Mouse (Mus musculus) heart, postnatal 10 days (tissue): Measurements from ENCODE around the gene Col5a3. TPM values are rescaled to one million over a fixed set of nuclear protein-coding genes. Genes with fewer than 3 reads are reported as not detected.

Experiments
- DNase-seq, 2 experiments: peaks; one replicate each; pipeline ENCODE4 v3.0.0; 2021
- intact Hi-C: fragments of 180-260 bp; cut with DNase I; formaldehyde crosslinking; loops from one replicate; pipeline ENCODE4 v1.15.1; 2025
- total RNA-seq, 2 experiments: library from RNA; stranded (reverse); gene quantifications; 2 replicates each; pipeline ENCODE4 v1.2.3; 2021

The Col5a3 gene
- total RNA-seq, 2 experiments from 2014 or later = 22.2 to 25.4 TPM

DNA sequence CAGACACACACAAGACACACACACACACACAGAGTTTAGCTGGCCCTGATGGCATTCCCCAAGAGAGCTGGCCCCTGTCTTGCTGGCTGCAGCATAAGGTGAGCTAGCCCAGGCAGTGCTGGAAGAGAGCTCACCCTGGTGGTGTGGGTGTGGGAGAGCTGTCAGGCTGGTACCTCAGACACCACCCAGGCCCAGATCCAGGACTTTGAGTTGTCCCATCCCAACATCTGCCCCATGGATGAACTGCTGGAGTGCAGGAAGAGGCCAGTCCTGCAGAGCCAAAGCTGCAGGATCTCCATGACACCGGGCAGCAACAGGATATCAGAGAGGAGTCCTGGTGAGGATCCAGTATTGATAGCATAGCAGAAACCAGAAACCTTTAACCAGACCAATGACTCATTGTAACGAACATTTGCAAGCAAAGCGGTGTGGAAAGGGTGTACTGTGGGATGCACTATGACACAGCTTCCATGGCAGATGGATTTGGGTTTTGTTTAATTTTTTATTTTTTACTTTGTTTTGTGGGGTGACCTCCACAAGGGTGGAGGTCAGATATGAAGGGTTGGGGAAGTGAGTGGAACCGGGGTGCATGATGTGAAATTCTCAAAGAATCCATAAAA lies 58.7 kb downstream of the Col5a3 start:
- DNase-seq = no peak
- intact Hi-C loops = loop anchor here (5.0 kb wide), 1 partner anchor 46 kb away; no protein-coding TSS in a partner anchor

DNA sequence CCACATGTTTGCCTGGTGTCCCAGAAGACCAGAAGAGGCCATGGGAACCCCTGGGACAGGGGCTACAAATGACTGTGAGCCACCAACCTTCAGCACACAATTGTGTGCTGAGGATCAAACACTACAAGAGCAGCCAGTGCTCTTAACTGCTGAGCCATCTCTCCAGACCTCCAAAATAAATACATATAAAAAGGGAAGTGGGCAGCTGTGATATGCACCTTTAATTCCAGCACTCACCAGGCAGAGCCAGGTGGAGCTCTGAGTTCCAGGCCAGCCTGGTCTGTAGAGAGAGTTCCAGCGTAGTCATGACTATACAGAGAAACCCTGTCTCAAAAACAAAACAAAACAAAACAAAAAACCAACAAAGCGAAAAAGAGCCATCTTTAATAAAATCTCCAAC lies 60.5 kb downstream of the Col5a3 start:
- intact Hi-C loops = no loop called here
- DNase-seq = no peak

DNA sequence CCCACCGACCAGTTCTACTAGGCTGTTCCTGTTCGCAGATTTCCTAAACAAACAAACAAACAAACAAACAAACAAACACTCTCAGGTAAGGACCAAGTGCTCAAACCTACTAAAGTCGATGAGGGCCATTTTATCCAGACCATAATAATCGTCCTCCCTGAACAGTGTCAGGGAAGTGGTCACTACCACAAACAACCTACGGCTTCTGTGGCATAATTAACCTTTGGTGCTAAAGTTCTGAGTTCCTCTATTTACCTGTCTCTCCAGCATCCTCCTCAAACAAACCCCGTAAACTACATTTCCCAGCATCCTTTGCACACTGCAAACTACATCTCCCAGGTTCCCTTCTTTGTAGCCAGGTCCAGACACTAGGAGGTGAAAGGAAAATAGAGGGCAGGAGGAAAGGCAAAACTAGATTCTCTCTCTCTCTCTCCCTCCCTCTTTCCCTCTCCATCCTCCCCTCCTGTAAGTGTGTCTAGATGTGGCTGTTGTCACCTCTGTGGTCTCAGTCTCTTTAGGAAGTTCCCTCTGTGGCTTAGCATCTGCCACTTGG lies 63.3 kb downstream of the Col5a3 start:
- intact Hi-C loops = no loop called here
- DNase-seq = no peak

DNA sequence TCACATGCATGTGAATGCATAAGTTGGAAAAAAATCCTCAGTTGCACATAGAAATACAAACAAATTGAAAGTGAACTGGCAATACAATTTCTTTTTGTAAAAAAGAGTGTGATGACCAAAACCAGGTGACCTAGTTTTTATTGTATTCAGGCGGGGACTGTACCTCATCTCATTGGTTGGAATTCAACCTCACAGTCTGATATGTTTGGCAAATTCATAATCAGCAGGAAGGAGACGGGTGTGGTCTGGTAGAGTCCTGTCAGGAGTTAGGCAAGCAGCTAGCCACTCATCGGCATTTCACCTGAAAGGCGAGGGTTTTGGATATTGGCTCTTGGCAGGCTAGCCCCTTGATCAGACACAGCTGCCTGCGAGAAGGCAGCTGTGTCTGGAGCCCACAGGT lies 65.7 kb downstream of the Col5a3 start:
- DNase-seq = no peak
- intact Hi-C loops = no loop called here

DNA sequence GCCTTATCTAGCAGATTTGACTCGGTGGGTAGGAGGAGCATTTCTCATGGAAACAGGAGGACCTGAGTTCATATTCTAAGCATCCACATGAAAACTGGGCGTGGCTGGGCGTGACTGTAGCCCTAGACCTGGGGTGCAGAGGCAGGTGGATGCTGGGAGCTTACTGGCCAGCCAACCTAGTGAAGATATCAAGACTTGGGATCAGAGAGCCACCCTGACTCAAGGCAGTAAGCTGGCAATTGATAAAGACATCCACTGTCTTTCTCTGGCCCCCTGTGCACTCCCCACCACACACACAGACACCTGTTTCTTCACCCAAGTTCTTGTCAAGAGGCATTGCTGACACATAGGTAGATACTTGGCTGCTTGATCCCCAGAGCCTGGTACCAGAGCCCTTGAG lies 66.3 kb downstream of the Col5a3 start:
- intact Hi-C loops = no loop called here
- no peak for DNase-seq

DNA sequence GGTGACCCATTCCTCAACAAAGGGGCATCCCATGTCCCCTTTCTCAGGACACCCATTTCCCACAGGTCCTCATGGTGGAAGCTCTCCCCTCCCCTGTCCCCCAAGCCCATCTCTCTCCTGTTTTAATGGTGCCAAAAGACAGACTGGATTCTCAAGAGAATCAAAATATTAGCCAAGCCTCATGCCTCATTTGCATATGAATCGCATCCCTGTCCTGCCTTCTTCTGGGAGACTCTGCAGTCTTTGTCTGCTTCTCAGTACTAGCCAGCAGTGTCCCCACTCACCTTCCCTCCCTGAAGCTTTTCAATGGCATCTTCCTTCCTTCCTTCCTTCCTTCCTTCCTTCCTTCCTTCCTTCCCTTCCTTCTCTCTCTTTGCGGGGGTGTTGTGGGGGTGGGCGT lies 67.2 kb downstream of the Col5a3 start:
- intact Hi-C loops = no loop called here
- DNase-seq = no peak

DNA sequence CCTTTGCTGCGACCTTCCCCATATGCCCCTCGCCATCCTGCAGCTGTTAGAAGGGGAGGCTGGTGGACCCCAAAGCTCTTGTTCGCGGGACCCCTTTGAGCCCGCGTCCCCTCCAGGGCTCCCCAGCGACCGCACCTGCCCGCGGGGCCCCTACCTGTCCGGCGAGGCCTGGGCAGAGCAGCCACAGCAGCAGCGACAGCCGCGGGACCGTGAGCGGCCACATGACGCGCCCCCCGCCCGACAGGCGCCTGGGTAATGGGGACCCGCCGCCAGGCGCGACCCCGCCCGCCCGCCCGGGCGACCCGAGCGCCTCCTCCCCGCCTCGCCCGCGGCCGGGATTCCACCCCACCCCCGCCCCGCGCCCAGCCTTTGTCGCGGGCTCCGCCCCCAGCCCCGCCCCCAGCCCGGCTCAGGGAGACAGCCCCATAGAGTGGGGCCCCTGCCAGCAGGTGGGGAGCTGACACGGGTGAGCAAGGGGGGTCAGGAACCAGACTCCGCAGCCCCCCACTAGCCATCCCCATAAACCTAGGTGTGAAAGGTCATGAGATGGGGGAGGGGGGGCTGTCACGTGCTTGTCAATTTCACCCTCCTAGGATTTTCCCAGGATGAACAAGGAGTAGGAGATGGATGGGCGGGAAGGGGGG lies 68.7 kb downstream of the Col5a3 start, which contains the start of gene Olfm2:
Gene Olfm2 (minus strand): TSS at position 333 of the 644 bp plus-strand sequence.
- no peak for DNase-seq
- intact Hi-C loops = no loop called here

DNA sequence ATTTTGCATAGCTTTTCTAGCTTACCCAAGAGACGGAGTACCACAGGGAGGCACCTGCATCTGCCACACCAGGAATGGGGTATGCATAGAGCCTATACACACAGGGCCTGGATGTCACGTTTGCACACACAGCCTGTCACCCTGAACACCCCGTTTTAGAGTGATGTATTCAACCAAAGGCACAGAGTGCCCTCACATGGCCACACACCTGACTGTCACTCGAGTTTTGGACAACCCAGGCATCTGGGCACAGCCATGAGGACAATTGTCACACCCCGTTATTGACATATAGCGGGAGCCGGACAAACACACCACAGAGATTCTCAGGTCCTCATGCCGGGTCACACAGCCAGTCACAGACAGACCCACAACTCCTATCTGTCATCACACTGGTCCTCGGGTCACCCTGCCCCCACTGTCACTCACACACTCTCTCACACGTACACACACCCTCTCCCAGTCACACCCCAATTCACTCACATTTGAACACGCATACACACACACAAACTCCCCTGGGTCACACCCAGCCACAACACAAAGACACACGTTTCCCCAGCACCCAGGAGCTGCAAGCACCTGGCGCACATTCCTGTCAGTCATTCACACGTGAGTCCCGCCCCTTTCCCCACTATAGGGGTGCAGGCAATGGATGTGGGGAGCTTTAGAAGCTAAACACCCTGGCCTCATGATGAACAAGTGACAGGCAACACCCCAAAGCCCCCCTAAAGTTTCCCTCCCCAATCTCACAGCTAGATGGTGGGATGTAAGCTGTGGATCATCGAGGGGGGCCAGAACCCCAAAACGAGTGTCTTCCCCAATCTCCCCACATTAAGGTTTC lies 69.5 kb downstream of the Col5a3 start:
- no peak for DNase-seq
- intact Hi-C loops = no loop called here

DNA sequence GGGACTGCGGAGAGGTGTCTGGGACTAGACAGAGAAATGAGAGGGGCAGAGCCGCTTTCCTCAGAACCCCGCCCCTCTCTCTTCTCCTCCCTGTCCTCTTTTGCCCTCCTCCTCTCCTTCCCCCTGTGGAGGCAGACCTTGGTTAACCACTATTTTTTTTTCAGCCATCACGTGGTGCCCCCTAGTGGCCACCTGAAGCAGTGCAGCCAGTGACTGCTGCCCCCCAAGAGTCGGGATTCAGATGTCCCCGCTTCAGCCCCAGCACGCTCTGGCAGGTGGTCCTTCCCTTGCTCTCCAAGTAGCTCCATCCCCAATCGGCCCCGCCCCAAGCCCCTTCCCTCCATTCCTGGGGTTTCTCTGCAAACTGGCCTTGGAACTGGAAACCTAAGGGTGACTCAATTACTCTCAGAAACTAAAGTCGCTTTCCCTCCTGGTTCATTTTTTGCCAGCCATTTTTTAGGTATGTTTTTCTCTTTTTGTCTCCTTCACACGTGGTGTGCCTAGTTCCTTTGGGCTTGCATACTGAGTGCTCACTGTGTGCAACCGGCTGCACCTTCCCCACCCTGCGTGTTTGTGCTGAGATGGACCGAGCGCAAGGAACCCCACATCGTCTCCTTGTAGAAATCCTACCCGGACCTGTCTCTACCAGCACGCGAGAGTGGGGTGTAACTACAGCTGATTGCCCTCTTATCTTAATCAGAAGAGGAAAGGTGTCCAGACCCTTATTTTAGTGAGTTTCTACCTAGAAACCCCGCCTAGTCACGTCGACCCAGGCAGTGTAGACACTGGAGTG lies 70.7 kb downstream of the Col5a3 start:
- DNase-seq = peak in 1 of 2 experiments; percentile 36
- intact Hi-C loops = no loop called here

DNA sequence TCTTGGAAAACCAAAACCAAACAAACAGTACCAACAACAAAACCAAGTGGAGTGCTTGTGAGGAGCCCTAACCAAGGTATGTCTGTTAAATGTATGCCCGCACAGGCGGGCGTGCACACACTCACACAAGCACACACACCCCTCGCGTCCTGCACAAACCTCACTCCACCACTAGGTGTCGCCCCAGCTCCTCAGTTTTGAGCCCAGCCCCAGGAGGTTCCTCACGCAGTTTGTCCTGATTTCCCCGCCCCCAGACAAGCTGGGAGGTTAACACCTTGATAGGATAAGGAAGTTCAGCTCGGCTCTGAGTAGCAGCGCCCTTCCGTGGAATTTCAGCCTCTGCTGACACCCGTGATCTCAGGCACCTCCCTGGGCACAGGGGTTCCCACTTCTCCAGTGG lies 74.5 kb downstream of the Col5a3 start:
- DNase-seq = peak; percentile 83 to 93
- intact Hi-C loops = loop anchor here (1.0 kb wide), 2 partner anchors 64 to 91 kb away; no protein-coding TSS in a partner anchor

DNA sequence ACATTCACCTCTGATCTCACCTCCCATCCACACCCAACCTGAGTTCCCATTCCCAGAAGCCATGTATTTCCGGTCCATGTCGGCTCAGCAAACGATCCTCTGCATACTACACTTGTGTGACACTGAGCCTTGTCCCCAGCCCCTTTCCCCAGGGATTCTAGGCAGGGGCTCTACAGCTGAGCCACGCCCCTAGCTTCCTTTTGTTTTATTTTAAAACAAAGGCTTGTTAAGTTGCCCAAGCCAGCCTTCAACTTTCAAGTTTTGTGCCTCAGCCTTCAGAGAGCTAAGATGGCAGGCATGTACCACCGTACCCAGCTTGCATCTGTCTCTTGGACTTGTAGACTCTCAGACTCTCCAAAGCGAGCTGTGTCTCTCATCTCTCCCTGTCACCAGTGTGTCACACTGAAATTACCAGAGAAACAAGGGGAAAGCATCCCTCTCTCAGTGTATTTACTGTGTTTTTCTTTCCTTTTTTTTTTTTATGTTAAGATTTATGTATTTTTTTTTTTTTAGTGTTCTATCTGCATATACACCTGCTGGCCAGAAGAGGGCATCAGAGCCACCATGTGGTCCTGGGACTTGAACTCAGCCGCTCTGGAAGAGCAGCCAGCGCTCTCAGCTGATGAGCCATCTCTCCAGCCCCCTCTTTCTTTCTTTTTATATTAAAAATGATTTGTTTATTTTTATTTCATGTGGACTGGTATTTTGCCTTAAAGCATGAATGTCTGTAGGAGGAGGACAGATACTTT lies 76.4 kb downstream of the Col5a3 start:
- no peak for DNase-seq
- intact Hi-C loops = loop anchor here (10.0 kb wide), 1 partner anchor 274 kb away; the partner anchor contains the start of gene Zfp26

DNA sequence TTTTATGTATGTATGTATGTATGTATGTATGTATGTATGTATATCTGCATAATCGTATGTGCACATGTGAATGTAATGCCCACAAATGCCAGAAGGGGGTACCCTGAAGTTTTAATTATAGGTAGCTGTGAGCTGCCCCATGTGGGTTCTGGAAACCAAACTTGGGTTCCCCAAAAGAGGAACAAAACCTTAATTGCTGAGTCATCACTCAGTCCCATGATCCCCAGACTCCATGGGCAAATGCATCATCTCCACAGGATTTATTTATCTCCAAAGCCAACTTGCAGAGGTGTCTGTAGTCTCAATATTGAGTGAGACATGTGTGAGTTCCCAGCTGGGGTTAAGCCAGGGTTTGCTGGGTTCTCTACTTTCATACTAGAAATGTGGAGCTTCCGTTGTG lies 77.6 kb downstream of the Col5a3 start:
- intact Hi-C loops = loop anchor here (10.0 kb wide), 1 partner anchor 272 kb away; the partner anchor contains the start of gene Zfp26
- DNase-seq = no peak

DNA sequence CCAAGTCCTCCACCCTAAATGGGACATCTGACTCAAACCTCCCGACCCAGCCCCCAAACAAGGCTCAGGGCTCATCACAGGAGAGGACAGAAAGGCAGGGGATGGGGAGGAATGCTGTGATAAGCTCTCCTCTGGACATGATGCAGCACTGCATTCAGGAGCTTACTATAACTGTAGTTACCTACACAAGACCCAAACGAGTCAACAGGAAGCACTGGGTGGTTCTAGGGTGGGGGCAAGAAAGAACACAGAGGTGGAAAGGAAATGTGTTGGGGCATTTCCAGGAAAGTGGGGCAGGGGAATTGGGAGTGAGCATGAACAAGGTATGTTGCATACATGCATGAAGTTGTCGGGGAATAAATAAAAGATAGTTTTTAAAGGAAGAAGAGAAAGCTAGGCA lies 80.2 kb downstream of the Col5a3 start:
- no peak for DNase-seq
- intact Hi-C loops = loop anchor here (10.0 kb wide), 1 partner anchor 270 kb away; the partner anchor contains the start of gene Zfp26

DNA sequence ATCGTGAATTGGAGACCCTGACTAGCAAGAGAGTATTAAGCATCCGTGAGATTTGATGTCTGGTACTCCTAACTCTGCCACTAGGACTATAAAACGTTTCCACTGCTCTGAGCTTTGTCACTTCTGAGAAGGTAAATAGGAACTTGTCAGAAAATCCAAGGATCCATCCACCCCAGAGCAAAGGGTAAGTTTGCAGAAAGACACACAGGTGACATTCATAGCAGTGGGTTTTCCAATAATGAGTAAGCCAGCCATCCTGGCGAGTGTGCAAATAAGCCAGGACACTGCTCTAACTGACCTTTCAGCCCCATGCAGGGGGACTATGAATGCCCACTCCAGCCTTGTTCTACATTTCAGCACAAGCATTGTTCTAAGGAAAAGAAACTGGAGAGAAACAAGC lies 83.1 kb downstream of the Col5a3 start:
- no peak for DNase-seq
- intact Hi-C loops = loop anchor here (10.0 kb wide), 1 partner anchor 267 kb away; the partner anchor contains the start of gene Zfp26

DNA sequence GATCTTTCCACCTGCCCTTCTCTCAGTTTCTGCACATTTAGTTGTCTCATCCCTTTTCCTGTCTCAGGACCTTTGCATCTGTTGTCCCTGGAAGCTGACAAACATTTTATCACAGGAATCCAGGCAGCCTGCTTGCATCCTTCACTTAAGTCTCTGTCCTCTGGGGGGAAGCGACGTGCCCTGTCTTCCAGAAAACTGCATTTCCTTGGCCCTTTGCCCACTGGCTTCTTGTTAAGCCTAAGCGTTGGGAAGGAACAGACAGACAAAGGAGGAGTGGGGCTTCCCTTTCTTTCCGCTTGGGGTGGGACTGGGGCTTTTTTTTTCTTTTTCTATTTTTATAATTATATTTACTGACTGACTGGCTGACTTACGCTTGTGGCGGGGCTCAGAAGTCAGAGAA lies 85.4 kb downstream of the Col5a3 start:
- no peak for DNase-seq
- intact Hi-C loops = no loop called here

DNA sequence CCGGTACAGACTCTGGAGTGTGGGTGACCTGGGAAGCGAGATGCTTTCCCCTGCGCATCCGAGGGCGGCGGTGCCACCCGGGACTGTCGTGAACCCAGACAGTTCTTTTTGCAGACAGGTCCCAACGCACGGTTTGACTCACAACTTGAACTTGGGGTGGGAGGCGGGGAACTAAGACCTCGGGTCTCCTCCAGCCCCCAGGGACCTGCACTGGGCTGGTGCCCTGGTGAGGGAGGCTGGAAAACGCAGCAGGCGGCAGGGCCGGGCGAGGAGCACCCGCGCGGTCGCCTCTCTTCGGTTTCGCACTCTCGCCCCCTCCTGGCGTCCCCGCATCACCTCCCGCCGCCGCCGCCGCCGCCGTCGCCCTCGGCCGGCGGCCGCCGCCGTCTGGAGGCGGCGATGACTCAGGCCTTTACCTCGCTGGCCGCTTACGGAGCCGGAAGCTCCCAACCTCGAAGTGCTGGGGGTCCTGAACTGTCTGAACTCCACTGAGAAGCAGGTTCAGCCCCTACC lies 87.2 kb downstream of the Col5a3 start:
- intact Hi-C loops = loop anchor here (1.0 kb wide), 1 partner anchor 65 kb away; no protein-coding TSS in a partner anchor
- peak; percentile 58 to 63 for DNase-seq

DNA sequence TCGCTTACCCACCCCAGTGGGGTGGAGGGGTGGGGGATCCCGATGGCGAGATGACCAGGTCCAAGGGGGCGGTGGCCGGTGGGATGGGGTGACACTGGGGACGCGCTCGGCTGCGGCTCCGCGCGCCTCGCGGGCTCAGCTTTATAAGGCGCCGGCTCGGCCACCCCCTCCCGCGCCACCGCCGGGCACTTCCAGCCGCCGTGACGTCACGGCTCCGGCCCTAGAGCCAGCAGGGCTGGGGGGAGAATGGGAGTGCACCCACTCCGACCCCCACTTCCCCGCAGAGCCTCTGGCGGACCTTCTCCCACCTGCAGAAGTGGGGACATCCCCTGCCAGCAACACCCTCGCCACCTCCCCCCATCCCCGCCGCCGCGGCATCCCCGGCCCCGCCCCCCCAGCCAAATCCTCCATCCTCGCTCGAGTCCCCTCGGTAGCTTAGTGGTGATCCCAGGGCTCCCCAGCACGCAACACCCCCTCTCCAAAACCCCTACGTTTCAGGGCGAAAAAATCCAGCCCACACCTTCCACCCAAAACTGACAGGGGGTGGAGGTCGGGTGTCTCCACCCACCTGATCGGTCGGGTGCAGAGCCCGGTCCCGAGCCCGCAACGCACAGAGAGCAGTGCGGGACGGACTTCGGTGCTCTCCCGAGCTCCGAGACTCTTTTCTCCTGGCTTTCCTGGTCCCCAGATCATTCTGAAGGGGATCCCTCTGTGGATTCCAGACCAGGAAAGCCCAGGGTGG lies 87.8 kb downstream of the Col5a3 start:
- intact Hi-C loops = loop anchor here (1.0 kb wide), 1 partner anchor 65 kb away; no protein-coding TSS in a partner anchor
- no peak for DNase-seq

DNA sequence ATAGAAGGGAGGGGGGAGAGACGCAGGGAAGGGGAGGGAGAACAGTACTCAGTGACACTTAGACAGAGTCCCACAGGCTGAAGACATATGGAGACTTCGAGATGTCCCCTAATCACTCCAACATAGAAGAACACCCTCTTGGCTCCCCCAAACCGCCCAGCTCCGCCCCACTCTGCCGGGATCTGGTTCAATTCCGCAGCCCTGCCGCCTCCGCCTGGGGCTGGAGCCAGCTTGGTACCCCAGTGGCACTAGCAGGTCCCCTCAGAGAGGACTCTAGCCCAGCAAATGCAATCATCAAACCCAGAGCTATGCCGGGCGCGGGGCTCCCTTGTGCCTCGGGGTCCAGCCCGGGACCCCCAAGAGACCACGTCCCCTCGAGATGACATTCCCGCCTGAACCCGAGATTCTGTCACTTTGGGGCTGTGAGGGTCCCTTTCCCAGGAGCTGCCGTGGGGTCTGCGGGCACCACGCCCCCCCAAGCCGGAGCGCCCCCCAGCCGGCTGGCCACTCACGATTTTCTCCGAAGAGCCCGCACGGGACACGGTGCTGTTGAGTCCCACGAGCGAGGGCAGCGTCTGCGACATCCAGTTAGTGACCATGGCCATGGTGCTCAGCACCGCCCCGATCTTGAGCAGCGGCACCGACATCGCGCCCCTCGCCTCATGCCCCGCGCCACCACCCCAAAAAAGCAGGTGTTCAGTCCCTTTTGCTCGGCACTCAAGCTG lies 88.6 kb downstream of the Col5a3 start:
- no peak for DNase-seq
- intact Hi-C loops = no loop called here
